Mouse (Mus musculus): ENCODE measurements around the gene Vmn1r87. TPM values are rescaled to one million over a fixed set of nuclear protein-coding genes. Genes with fewer than 3 reads are reported as not detected.
"Not testable (repeated sequence)": the region's sequence is repeated elsewhere in the genome, so short reads cannot be mapped to it uniquely, and the experiment has no call there.

The Vmn1r87 gene
- polyA plus RNA-seq (2012; rRNA removed) = not detected in 2 replicates

DNA sequence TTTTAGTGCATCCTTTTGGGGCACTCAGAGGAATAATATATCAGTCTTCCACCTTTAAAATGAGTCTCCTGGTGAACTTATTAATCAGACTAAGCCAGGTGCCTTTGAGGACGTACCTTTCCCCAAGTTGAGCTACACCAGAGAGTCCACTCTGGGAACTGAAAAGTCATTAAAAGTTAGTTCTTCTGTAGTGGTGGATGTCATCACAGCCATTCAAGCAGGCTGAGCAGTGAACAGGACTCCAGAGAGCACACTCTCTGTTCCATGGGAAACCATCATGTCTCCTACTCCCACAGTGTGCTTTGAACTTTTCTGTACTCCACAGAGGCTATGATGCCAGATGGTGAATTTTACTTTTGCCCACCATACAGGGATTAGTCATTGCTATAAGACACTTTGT is at the start of gene Vmn1r87:
Gene Vmn1r87 (minus strand): TSS at position 101 of the 400 bp plus-strand sequence.
- WGBS = 89% methylated on average over 1 of the region's 1 CpGs
- Histone ChIP-seq H3K27ac (ENCODE audit: insufficient read depth, low read length) (no peak within 1 kb of the TSS), H3K4me3 (ENCODE audit: extremely low read depth, insufficient read depth, insufficient read length) (no peak within 1 kb of the TSS), H3K27me3 (ENCODE audit: control insufficient read depth, insufficient read depth, low read length) (no peaks in the 10 kb centered on the region), H3K36me3 (ENCODE audit: control insufficient read depth, insufficient read depth, low read length) (no peaks in the 10 kb centered on the region), H3K4me1 (ENCODE audit: control insufficient read depth, insufficient read depth, insufficient read length) (no peaks in the 10 kb centered on the region)
- no peak for DNase-seq (ENCODE audit: low read depth in 1 of 2, low spot score in 2 of 2)
- TF ChIP-seq POLR2A (IDR thresholded peaks at IDR 0.05; ENCODE audit: low read depth, low read length) (no peak), CTCF (IDR thresholded peaks at IDR 0.05; ENCODE audit: extremely low read depth, insufficient read depth, insufficient read length, insufficient replicate concordance) (no peak)

DNA sequence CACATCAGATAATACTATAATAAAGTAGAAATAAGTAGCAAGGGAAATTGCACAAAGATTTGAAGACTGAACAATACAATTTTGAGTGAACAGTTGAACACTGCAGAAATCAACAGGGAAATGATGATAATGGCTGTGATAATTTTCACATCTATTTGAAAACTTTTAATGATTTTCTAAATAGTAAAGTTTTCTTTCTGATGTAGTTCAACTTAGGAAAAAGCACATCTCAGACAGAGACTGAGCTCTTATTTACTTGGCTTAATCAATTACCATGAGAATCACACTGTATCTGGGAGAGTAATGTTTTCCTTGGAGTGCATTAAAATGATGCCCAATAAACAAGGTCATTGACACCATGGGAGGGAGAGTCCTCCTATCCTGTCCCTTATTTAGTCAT is 19.3 kb upstream of the Vmn1r87 start, which contains the start of gene Vmn1r88:
Gene Vmn1r88 (plus strand): TSS at position 301 of the 400 bp plus-strand sequence.
- no peak within 1 kb of the TSS for H3K4me3 ChIP-seq (ENCODE audit: extremely low read depth, insufficient read depth, insufficient read length)
- no peak for DNase-seq (ENCODE audit: low read depth in 1 of 2, low spot score in 2 of 2)
- no peaks in the 10 kb centered on the region for H3K27me3 ChIP-seq (ENCODE audit: control insufficient read depth, insufficient read depth, low read length)
- TF ChIP-seq POLR2A (IDR thresholded peaks at IDR 0.05; ENCODE audit: low read depth, low read length) (no peak), CTCF (IDR thresholded peaks at IDR 0.05; ENCODE audit: extremely low read depth, insufficient read depth, insufficient read length, insufficient replicate concordance) (no peak)
- no peaks in the 10 kb centered on the region for H3K4me1 ChIP-seq (ENCODE audit: control insufficient read depth, insufficient read depth, insufficient read length)
- no peaks in the 10 kb centered on the region for H3K36me3 ChIP-seq (ENCODE audit: control insufficient read depth, insufficient read depth, low read length)
- H3K27ac ChIP-seq (ENCODE audit: insufficient read depth, low read length) = no peak within 1 kb of the TSS

DNA sequence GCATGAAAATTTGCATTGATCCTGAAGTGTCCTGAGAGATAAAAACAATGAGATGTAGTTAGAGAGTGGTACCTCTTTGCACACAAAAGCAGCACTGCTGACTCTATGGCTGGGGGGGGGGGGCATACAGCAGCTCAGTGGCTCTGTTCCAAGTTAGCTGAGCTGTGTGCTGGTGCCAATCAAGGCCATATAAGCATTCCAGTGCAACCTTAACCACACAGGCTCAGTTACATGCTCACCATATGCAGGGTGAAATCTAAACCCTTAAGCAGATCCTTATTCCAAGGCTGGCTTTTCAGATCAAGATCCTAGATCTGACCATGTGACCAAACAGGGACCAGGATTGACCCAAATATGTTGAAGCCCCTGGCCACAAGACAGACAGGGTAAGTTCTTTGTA is 2.6 kb downstream of the Vmn1r87 start:
- Histone ChIP-seq H3K27ac (ENCODE audit: insufficient read depth, low read length) (no peak overlapping the region), H3K4me1 (ENCODE audit: control insufficient read depth, insufficient read depth, insufficient read length) (no peaks in the 10 kb centered on the region), H3K4me3 (ENCODE audit: extremely low read depth, insufficient read depth, insufficient read length) (no peak overlapping the region), H3K27me3 (ENCODE audit: control insufficient read depth, insufficient read depth, low read length) (no peaks in the 10 kb centered on the region), H3K36me3 (ENCODE audit: control insufficient read depth, insufficient read depth, low read length) (no peaks in the 10 kb centered on the region)
- DNase-seq (ENCODE audit: low read depth in 1 of 2, low spot score in 2 of 2) = no peak
- no peak for TF ChIP-seq POLR2A (IDR thresholded peaks at IDR 0.05; ENCODE audit: low read depth, low read length)

DNA sequence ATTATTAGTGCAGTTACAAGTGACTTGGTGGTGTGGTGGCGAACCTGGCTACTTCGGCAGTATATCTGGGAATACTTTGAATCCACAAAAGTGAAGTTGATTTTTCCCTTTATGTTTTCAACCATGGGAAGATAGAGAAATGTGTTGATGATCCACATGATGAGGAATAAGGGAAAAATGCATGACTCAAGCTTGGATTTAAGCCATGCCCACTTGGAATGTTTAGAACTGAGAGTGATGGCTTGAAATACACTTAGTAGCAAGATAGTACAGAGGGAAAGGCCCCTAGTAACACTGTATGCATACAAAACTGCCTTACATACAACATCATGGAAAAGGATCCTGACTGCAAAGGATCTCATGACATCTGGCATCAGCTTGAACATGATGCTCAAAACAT is 8.1 kb downstream of the Vmn1r87 start:
- Histone ChIP-seq H3K36me3 (ENCODE audit: control insufficient read depth, insufficient read depth, low read length) (no peaks in the 10 kb centered on the region), H3K4me1 (ENCODE audit: control insufficient read depth, insufficient read depth, insufficient read length) (no peaks in the 10 kb centered on the region), H3K27me3 (ENCODE audit: control insufficient read depth, insufficient read depth, low read length) (no peaks in the 10 kb centered on the region), H3K27ac (ENCODE audit: insufficient read depth, low read length) (no peak overlapping the region), H3K4me3 (ENCODE audit: extremely low read depth, insufficient read depth, insufficient read length) (no peak overlapping the region)
- WGBS = 98% methylated on average over 2 of the region's 2 CpGs
- TF ChIP-seq POLR2A (IDR thresholded peaks at IDR 0.05; ENCODE audit: low read depth, low read length) (no peak), CTCF (IDR thresholded peaks at IDR 0.05; ENCODE audit: extremely low read depth, insufficient read depth, insufficient read length, insufficient replicate concordance) (no peak)
- no peak for DNase-seq (ENCODE audit: low read depth in 1 of 2, low spot score in 2 of 2)

DNA sequence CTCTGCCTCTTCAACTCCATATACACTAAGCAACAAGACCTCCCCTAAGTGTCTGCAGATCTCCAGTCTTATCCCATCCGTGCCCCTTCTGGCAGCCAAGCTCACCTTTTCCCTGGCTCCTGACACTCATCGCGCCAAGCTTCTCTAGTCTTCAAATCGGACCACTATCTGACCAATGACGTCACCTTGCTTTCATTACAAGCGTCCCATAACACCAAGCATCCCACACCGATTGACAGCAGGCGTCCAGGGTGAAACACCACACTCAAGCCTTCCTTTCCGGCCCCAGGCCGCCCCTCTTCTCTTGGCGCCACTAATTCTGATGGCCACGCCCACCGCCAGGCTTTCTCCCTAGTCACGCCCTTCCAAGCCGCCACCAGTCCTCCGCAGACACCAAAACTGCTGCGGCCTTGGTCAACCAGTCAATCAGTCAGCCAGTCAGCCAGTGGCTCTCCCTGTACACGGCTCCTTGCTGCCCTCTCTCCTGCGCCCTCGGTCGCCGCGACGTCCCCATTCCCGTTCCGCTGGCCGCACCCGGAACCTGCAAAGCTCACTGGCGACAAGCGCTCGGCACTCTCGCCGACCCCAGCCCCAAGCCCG is 16.3 kb downstream of the Vmn1r87 start:
- WGBS = 3% methylated on average over 20 of the region's 34 CpGs
- not testable (repeated sequence) for DNase-seq (ENCODE audit: low read depth in 1 of 2, low spot score in 2 of 2); H3K27me3 ChIP-seq (ENCODE audit: control insufficient read depth, insufficient read depth, low read length); H3K4me1 ChIP-seq (ENCODE audit: control insufficient read depth, insufficient read depth, insufficient read length); H3K36me3 ChIP-seq (ENCODE audit: control insufficient read depth, insufficient read depth, low read length); H3K27ac ChIP-seq (ENCODE audit: insufficient read depth, low read length); H3K4me3 ChIP-seq (ENCODE audit: extremely low read depth, insufficient read depth, insufficient read length)

DNA sequence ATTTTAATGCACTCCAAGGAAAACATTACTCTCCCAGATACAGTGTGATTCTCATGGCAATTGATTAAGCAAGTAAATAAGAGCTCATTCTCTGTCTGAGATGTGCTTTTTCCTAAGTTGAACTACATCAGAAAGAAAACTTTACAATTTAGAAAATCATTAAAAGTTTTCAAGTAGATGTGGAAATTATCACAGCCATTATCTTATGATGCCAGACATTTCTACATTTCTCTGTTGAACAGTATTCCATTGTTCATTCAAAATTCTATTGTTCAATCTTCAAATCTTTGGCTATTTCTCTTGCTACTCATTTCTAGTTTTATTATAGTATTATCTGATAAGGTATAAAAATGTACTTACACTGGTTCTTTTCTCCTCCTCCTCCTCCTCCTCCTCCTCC is 20.1 kb downstream of the Vmn1r87 start, which contains the start of gene Vmn1r86:
Gene Vmn1r86 (minus strand): TSS at position 101 of the 400 bp plus-strand sequence.
- H3K27me3 ChIP-seq (ENCODE audit: control insufficient read depth, insufficient read depth, low read length) = no peaks in the 10 kb centered on the region

DNA sequence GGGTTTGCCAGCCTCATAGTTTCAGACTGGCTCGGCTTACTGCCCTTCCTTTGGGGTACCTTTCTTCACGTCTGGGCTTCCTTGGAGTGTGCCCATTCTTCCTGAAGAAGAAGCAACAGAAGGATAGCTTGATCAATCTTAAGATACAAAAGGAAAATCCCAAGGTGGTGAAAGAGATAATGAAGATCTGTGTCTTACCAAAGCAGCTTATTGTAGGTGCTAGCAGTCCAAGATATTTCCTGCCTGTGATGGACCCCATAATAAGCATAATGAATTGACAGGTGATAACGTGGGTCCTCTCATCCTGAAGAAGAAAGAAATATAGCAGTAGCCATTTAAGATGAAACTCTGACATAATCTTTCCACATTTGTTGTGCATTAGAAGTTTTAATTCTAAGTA is 44.9 kb downstream of the Vmn1r87 start, which contains the start of gene Vmn1r85:
Gene Vmn1r85 (minus strand): TSS at position 101 of the 400 bp plus-strand sequence.
- no peak for DNase-seq (ENCODE audit: low read depth in 1 of 2, low spot score in 2 of 2)
- Histone ChIP-seq H3K27me3 (ENCODE audit: control insufficient read depth, insufficient read depth, low read length) (no peaks in the 10 kb centered on the region), H3K27ac (ENCODE audit: insufficient read depth, low read length) (no peak within 1 kb of the TSS), H3K4me1 (ENCODE audit: control insufficient read depth, insufficient read depth, insufficient read length) (no peaks in the 10 kb centered on the region), H3K36me3 (ENCODE audit: control insufficient read depth, insufficient read depth, low read length) (no peaks in the 10 kb centered on the region), H3K4me3 (ENCODE audit: extremely low read depth, insufficient read depth, insufficient read length) (no peak within 1 kb of the TSS)
- TF ChIP-seq POLR2A (IDR thresholded peaks at IDR 0.05; ENCODE audit: low read depth, low read length) (no peak), CTCF (IDR thresholded peaks at IDR 0.05; ENCODE audit: extremely low read depth, insufficient read depth, insufficient read length, insufficient replicate concordance) (no peak)
- 61% methylated on average over 3 of the region's 3 CpGs for whole genome bisulfite sequencing

More for the DNA sequence above, 20.1 kb downstream of the Vmn1r87 start, which contains the start of gene Vmn1r86:
- TF ChIP-seq CTCF (IDR thresholded peaks at IDR 0.05; ENCODE audit: extremely low read depth, insufficient read depth, insufficient read length, insufficient replicate concordance) = no peak
- no peak for TF ChIP-seq POLR2A (IDR thresholded peaks at IDR 0.05; ENCODE audit: low read depth, low read length)
- Histone ChIP-seq H3K4me3 (ENCODE audit: extremely low read depth, insufficient read depth, insufficient read length) (no peak within 1 kb of the TSS), H3K4me1 (ENCODE audit: control insufficient read depth, insufficient read depth, insufficient read length) (no peaks in the 10 kb centered on the region), H3K36me3 (ENCODE audit: control insufficient read depth, insufficient read depth, low read length) (no peaks in the 10 kb centered on the region), H3K27ac (ENCODE audit: insufficient read depth, low read length) (no peak within 1 kb of the TSS)
- DNase-seq (ENCODE audit: low read depth in 1 of 2, low spot score in 2 of 2) = no peak

Other genes starting within 250 kb of the Vmn1r87 start
- 6.8 and 7.1 TPM in 2 replicates for gene Zscan22, start 242.3 kb downstream of the Vmn1r87 start, polyA plus RNA-seq (2012; rRNA removed)
- gene Rps5, start 217.9 kb downstream of the Vmn1r87 start, polyA plus RNA-seq (2012; rRNA removed) = 2,106 and 2,648 TPM in 2 replicates
- 0.21 and 0.31 TPM in 2 replicates for gene Rnf225, start 212.7 kb downstream of the Vmn1r87 start, polyA plus RNA-seq (2012; rRNA removed)
- gene Zfp324, start 174.3 kb downstream of the Vmn1r87 start, polyA plus RNA-seq (2012; rRNA removed) = 3.7 and 4.7 TPM in 2 replicates
- 4.1 and 5.1 TPM in 2 replicates for gene Zfp446, start 162.3 kb downstream of the Vmn1r87 start, polyA plus RNA-seq (2012; rRNA removed)
- 0.21 TPM in 2 replicates for gene Slc27a5, start 142.0 kb downstream of the Vmn1r87 start, polyA plus RNA-seq (2012; rRNA removed)
- 272 TPM in 2 replicates for gene Trim28, start 141.0 kb downstream of the Vmn1r87 start, polyA plus RNA-seq (2012; rRNA removed)
- 24.5 and 34.5 TPM in 2 replicates for gene Zbtb45, start 130.1 kb downstream of the Vmn1r87 start, polyA plus RNA-seq (2012; rRNA removed)
- 40.2 and 41.1 TPM in 2 replicates for gene Chmp2a, start 105.3 kb downstream of the Vmn1r87 start, polyA plus RNA-seq (2012; rRNA removed)
- gene Ube2m, start 101.9 kb downstream of the Vmn1r87 start, polyA plus RNA-seq (2012; rRNA removed) = 62.7 and 90.8 TPM in 2 replicates
- 0.76 and 1.1 TPM in 2 replicates for gene Mzf1, start 85.4 kb downstream of the Vmn1r87 start, polyA plus RNA-seq (2012; rRNA removed)
- gene Vmn1r85, start 45.0 kb downstream of the Vmn1r87 start, polyA plus RNA-seq (2012; rRNA removed) = not detected in 2 replicates
- not detected in 2 replicates for gene Vmn1r86, start 20.2 kb downstream of the Vmn1r87 start, polyA plus RNA-seq (2012; rRNA removed)
- not detected in 2 replicates for gene Vmn1r88, start 19.4 kb upstream of the Vmn1r87 start, polyA plus RNA-seq (2012; rRNA removed)
- not detected in 2 replicates for gene Vmn1r89, start 72.9 kb upstream of the Vmn1r87 start, polyA plus RNA-seq (2012; rRNA removed)
- gene Lig1, start 137.1 kb upstream of the Vmn1r87 start, polyA plus RNA-seq (2012; rRNA removed) = 9.3 and 11.8 TPM in 2 replicates
- 2.5 TPM in 2 replicates for gene Zswim9, start 138.6 kb upstream of the Vmn1r87 start, polyA plus RNA-seq (2012; rRNA removed)
- 0.20 and 0.23 TPM in 2 replicates for gene Pla2g4c, start 184.5 kb upstream of the Vmn1r87 start, polyA plus RNA-seq (2012; rRNA removed)

All from spleen, adult 2 months (tissue).